In the genomic region with DNA sequence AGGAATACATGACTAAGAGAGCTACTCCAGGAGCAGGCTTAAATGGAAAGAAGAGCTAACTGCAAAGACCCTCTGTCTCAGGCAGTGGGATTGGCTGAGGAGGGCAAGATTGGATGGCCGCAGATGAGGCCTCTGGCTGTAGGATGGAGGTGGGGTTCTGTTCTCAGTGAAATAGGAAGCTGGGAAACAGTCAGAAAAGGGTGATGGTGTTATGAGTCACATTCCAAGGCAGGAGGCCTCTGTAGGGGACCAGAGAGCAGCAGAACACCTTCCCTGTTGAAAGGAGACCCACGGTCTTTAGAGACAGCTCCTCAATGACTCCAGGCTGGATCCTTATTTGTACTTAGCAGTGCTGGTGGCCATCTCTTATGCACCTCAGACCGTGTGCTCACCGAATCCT, we compare ENCODE assay signal across 26 mouse cellular contexts. TPM values are rescaled to one million over a fixed set of nuclear protein-coding genes. Genes with fewer than 3 reads are reported as not detected.
DNase-seq lines count a peak whose midpoint lies in the region; ATAC-seq and TF ChIP-seq lines count a peak whose summit lies in the region.
"Had no signal": no experiment of that assay in that cellular context is flagged by ENCODE, and none has a peak within 500 bp of the region (broad histone marks: within the 10 kb centered on the region; RNA-seq: fewer than 3 reads in every experiment).

No protein-coding gene starts in this region.

- no peaks in the 10 kb centered on the region for H3K9me3 ChIP-seq in intestine, embryonic 14.5 days (ENCODE audit: control insufficient read depth, low read length)
- no peaks in the 10 kb centered on the region for H3K9me3 ChIP-seq in intestine, postnatal 0 days (ENCODE audit: control insufficient read depth)
- H3K9me3 ChIP-seq: embryonic facial prominence, embryonic 13.5 days; heart, embryonic 13.5 days; hindbrain, embryonic 15.5 days; intestine, embryonic 15.5 days; kidney, embryonic 15.5 days; limb, embryonic 12.5 days; lung, embryonic 15.5 days had no signal

- ATAC-seq in intestine, embryonic 14.5 days (replicated peaks; ENCODE audit: low FRiP score, low TSS enrichment, low read depth), result no peak
- no peak for ATAC-seq in intestine, postnatal 0 days
- ATAC-seq: forebrain, embryonic 14.5 days; intestine, embryonic 15.5 days had no signal

- WGBS in intestine, embryonic 14.5 days, result 68% methylated on average over 4 of the region's 4 CpGs
- 73% methylated on average over 4 of the region's 4 CpGs for WGBS in intestine, postnatal 0 days

- no peak overlapping the region for H3K4me2 ChIP-seq in intestine, embryonic 14.5 days (ENCODE audit: low read length)
- H3K4me2 ChIP-seq in intestine, postnatal 0 days (replicated peaks; ENCODE audit: low read depth), result no peak overlapping the region
- H3K4me2 ChIP-seq: embryonic facial prominence, embryonic 13.5 days; heart, embryonic 13.5 days; hindbrain, embryonic 15.5 days; intestine, embryonic 15.5 days; kidney, embryonic 15.5 days; limb, embryonic 12.5 days; lung, embryonic 15.5 days had no signal

- no peaks in the 10 kb centered on the region for H3K36me3 ChIP-seq in intestine, embryonic 14.5 days (ENCODE audit: control insufficient read depth, insufficient read depth, low read length)
- no peaks in the 10 kb centered on the region for H3K36me3 ChIP-seq in intestine, postnatal 0 days (ENCODE audit: control insufficient read depth, insufficient read depth)
- H3K36me3 ChIP-seq: embryonic facial prominence, embryonic 13.5 days; heart, embryonic 13.5 days; hindbrain, embryonic 15.5 days; intestine, embryonic 15.5 days; kidney, embryonic 15.5 days; limb, embryonic 12.5 days; lung, embryonic 15.5 days had no signal

- no peak overlapping the region for H3K4me3 ChIP-seq in intestine, embryonic 14.5 days (ENCODE audit: low read depth, low read length)
- H3K4me3 ChIP-seq in intestine, postnatal 0 days (ENCODE audit: low read depth, low read length), result no peak overlapping the region
- H3K4me3 ChIP-seq: embryonic facial prominence, embryonic 13.5 days; heart, embryonic 13.5 days; hindbrain, embryonic 15.5 days; intestine, embryonic 15.5 days; kidney, embryonic 15.5 days; limb, embryonic 12.5 days; lung, embryonic 15.5 days; megakaryocyte, embryonic 14.5 days; myocyte had no signal

- no peak for TF ChIP-seq CTCF in intestine, postnatal 0 days (IDR thresholded peaks at IDR 0.05; ENCODE audit: low read depth)

- H3K9ac ChIP-seq in intestine, embryonic 14.5 days (ENCODE audit: low read length), result no peak overlapping the region
- H3K9ac ChIP-seq in intestine, postnatal 0 days (ENCODE audit: low read depth, low read length), result no peak overlapping the region
- H3K9ac ChIP-seq: embryonic facial prominence, embryonic 13.5 days; heart, embryonic 13.5 days; hindbrain, embryonic 15.5 days; intestine, embryonic 15.5 days; kidney, embryonic 15.5 days; limb, embryonic 12.5 days; liver, embryonic 14.5 days; lung, embryonic 15.5 days had no signal

- H3K27ac ChIP-seq in intestine, embryonic 14.5 days (ENCODE audit: low read depth), result no peak overlapping the region
- H3K27ac ChIP-seq in intestine, postnatal 0 days (ENCODE audit: low read depth, low read length), result no peak overlapping the region
- H3K27ac ChIP-seq: embryonic facial prominence, embryonic 13.5 days; heart, embryonic 13.5 days; hindbrain, embryonic 15.5 days; intestine, embryonic 15.5 days; kidney, embryonic 15.5 days; limb, embryonic 12.5 days; liver, embryonic 14.5 days; lung, embryonic 15.5 days had no signal

- H3K4me1 ChIP-seq in intestine, embryonic 14.5 days (replicated peaks; ENCODE audit: control insufficient read depth, insufficient read depth, low read length), result peaks cover 7% of the 10 kb centered on the region; the same call in 1 of the 2 replicates
- H3K4me1 ChIP-seq in intestine, postnatal 0 days (replicated peaks; ENCODE audit: control insufficient read depth, insufficient read depth, low read length), result peaks cover 2% of the 10 kb centered on the region; the same call in 1 of the 2 replicates
- H3K4me1 ChIP-seq: hindbrain, embryonic 15.5 days; lung, embryonic 15.5 days; megakaryocyte, embryonic 14.5 days had no signal

- no peaks in the 10 kb centered on the region for H3K27me3 ChIP-seq in intestine, embryonic 14.5 days (replicated peaks; ENCODE audit: control insufficient read depth, insufficient read depth, low read length)
- no peaks in the 10 kb centered on the region for H3K27me3 ChIP-seq in intestine, postnatal 0 days (replicated peaks; ENCODE audit: control insufficient read depth, insufficient read depth, low read length)
- H3K27me3 ChIP-seq: embryonic facial prominence, embryonic 13.5 days; heart, embryonic 13.5 days; hindbrain, embryonic 15.5 days; intestine, embryonic 15.5 days; limb, embryonic 12.5 days; lung, embryonic 15.5 days had no signal

- peak; percentile 13 for DNase-seq in adrenal gland, adult 2 months
- no peak for DNase-seq in adrenal gland, postnatal 25 days
- peak; percentile 49 for DNase-seq in intestine, embryonic 14.5 days (ENCODE audit: low spot score)
- peak; percentile 3 for DNase-seq in urinary bladder, postnatal 10 days (ENCODE audit: low spot score)
- DNase-seq in urinary bladder, adult 2 months (ENCODE audit: low spot score), result no peak
- DNase-seq in spleen, adult 12 weeks (ENCODE audit: low spot score), result no peak
- DNase-seq: cerebellum, adult 18-20 months; cerebellum, postnatal 25 days; embryo, embryonic 11 days; heart, postnatal 36 days; kidney, postnatal 36 days; layer of hippocampus, postnatal 36 days; lung, postnatal 36 days; thymus, postnatal 14 days had no signal

RNA-seq across cellular contexts. Expression of gene Stx16, which starts 49.7 kb away (rescaled TPM):
- 10 to 100 TPM; 45.2 to 51.0 TPM for total RNA-seq in adrenal gland, adult 2 months (2021)
- 30.7 and 31.3 TPM in 2 replicates for polyA plus RNA-seq in adrenal gland, adult 2 months (2012; rRNA removed)
- 41.6 and 63.8 TPM in 2 replicates for total RNA-seq in adrenal gland, postnatal 25 days (2021)
- polyA plus RNA-seq in intestine, embryonic 14.5 days (2014; fragmentation: Nextera tagmentation; extraction: Ambion mirVana), result 9.2 and 10.0 TPM in 2 replicates
- 4.2 and 5.7 TPM in 2 replicates for polyA plus RNA-seq in intestine, postnatal 0 days (2015; fragmentation: Nextera tagmentation; extraction: Ambion mirVana)
- 50.6 and 51.9 TPM in 2 replicates for polyA plus RNA-seq in urinary bladder, adult 2 months (2012; rRNA removed)

Comparison
In these comparisons a context has a peak if more than half of its experiments do, and no peak if none do; other contexts are left out.
1. DNase-seq: peak in adrenal gland, adult 2 months (single experiment), intestine, embryonic 14.5 days (single experiment) and urinary bladder, postnatal 10 days (single experiment); none in adrenal gland, postnatal 25 days (single experiment), urinary bladder, adult 2 months (single experiment) and spleen, adult 12 weeks (single experiment).